ENCODE assay signal across 21 mouse cellular contexts in the genomic region with DNA sequence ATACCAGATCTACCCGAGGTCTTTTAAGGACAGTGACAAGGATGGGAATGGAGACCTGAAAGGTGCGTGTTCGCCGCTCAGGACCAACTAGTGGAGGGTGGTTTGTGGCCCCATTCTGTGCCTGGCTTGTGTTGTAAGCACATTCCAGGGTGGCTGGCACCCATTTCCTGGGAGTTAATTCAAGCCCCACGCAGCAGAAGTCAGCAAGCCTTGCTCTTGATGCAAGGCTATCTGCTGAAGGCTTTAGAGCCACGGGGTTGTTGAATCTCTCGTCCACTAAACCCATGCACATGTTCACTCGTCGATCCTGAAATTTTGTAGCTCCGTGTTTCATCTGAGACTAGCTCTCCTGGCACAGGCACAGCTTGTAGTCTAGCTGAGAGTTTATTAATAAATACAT. TPM values are rescaled to one million over a fixed set of nuclear protein-coding genes. Genes with fewer than 3 reads are reported as not detected.
DNase-seq lines count a peak whose midpoint lies in the region; ATAC-seq and TF ChIP-seq lines count a peak whose summit lies in the region.
"Had no signal": no experiment of that assay in that cellular context is flagged by ENCODE, and none has a peak within 500 bp of the region (broad histone marks: within the 10 kb centered on the region; RNA-seq: fewer than 3 reads in every experiment).

No protein-coding gene starts in this region.

- no peaks in the 10 kb centered on the region for H3K36me3 ChIP-seq in kidney, adult 2 months (ENCODE audit: control insufficient read depth, insufficient read depth, low read length)
- no peaks in the 10 kb centered on the region for H3K36me3 ChIP-seq in liver, adult 2 months (ENCODE audit: control insufficient read depth, insufficient read depth, low read length)
- H3K36me3 ChIP-seq in intestine, postnatal 0 days (ENCODE audit: control insufficient read depth, insufficient read depth): no peaks in the 10 kb centered on the region
- no peaks in the 10 kb centered on the region for H3K36me3 ChIP-seq in midbrain, embryonic 11.5 days (ENCODE audit: control insufficient read depth, insufficient read depth, low read length)
- H3K36me3 ChIP-seq: forebrain, embryonic 12.5 days; hindbrain, embryonic 12.5 days had no signal

- ATAC-seq in intestine, postnatal 0 days: no peak
- ATAC-seq in midbrain, embryonic 11.5 days (ENCODE audit: low FRiP score): no peak
- ATAC-seq: activated CD4-positive, CD25-positive, alpha-beta regulatory T cell, adult 4 months; forebrain, embryonic 16.5 days; Patski had no signal

- no peaks in the 10 kb centered on the region for H3K27me3 ChIP-seq in kidney, adult 2 months (replicated peaks; ENCODE audit: control insufficient read depth, insufficient read depth, low read length)
- H3K27me3 ChIP-seq in liver, adult 2 months (ENCODE audit: control insufficient read depth, insufficient read depth, low read length): no peaks in the 10 kb centered on the region
- no peaks in the 10 kb centered on the region for H3K27me3 ChIP-seq in intestine, postnatal 0 days (replicated peaks; ENCODE audit: control insufficient read depth, insufficient read depth, low read length)
- no peaks in the 10 kb centered on the region for H3K27me3 ChIP-seq in midbrain, embryonic 11.5 days (ENCODE audit: control insufficient read depth, insufficient read depth, low read length)
- H3K27me3 ChIP-seq: CH12.LX; embryonic facial prominence, embryonic 13.5 days; forebrain, embryonic 12.5 days; hindbrain, embryonic 12.5 days; Patski had no signal

- H3K4me3 ChIP-seq in kidney, adult 2 months (ENCODE audit: insufficient read depth, low read depth, low read length): peak overlapping the region; percentile 63
- peak overlapping the region; percentile 41 for H3K4me3 ChIP-seq in liver, adult 2 months (ENCODE audit: insufficient read depth, low read depth, low read length)
- H3K4me3 ChIP-seq in intestine, postnatal 0 days (ENCODE audit: low read depth, low read length): peak overlapping the region; percentile 32
- no peak overlapping the region for H3K4me3 ChIP-seq in midbrain, embryonic 11.5 days (ENCODE audit: low read depth, low read length)
- H3K4me3 ChIP-seq: embryonic facial prominence, embryonic 13.5 days; forebrain, embryonic 12.5 days; heart, adult 2 months; hindbrain, embryonic 12.5 days had no signal

- DNase-seq in kidney, adult 2 months: peak; percentile 56
- no peak for DNase-seq in kidney, postnatal 4 days
- DNase-seq in liver, adult 2 months (ENCODE audit: extremely low read depth, low read depth, low spot score): peak; percentile 39
- DNase-seq in liver: no peak
- DNase-seq in midbrain, embryonic 11.5 days (ENCODE audit: low spot score, missing footprints): no peak
- DNase-seq: adrenal gland, postnatal 14 days; cerebellum, adult 11-12 months; cerebellum, adult 9-10 months; cerebellum, postnatal 25 days; gastrocnemius, postnatal 10 days; heart, adult 2 months; heart, postnatal 10 days; heart, postnatal 4 days had no signal

- no peaks in the 10 kb centered on the region for H3K79me2 ChIP-seq in liver, adult 2 months (ENCODE audit: control insufficient read depth, insufficient read depth, low read length)

- TF ChIP-seq POLR2A in kidney, adult 2 months (IDR thresholded peaks at IDR 0.05; ENCODE audit: low read depth, low read length): no peak
- TF ChIP-seq POLR2A in liver, adult 2 months (IDR thresholded peaks at IDR 0.05; ENCODE audit: extremely low read depth, insufficient read depth, low read length): no peak

- H3K9ac ChIP-seq in liver, adult 2 months (ENCODE audit: low read depth, low read length): peak overlapping the region; percentile 16
- H3K9ac ChIP-seq in intestine, postnatal 0 days (ENCODE audit: low read depth, low read length): peak overlapping the region; percentile 38; the same call in 1 of the 2 replicates
- H3K9ac ChIP-seq in midbrain, embryonic 11.5 days (ENCODE audit: low read length): no peak overlapping the region
- H3K9ac ChIP-seq: embryonic facial prominence, embryonic 13.5 days; forebrain, embryonic 12.5 days; hindbrain, embryonic 12.5 days had no signal

- TF ChIP-seq CTCF in kidney, adult 2 months (conservative IDR thresholded peaks at IDR 0.05; ENCODE audit: insufficient read depth, insufficient read length, low read depth, low read length): no peak
- TF ChIP-seq CTCF in liver, adult 2 months (IDR thresholded peaks at IDR 0.05; ENCODE audit: low read depth, low read length): no peak
- no peak for TF ChIP-seq CTCF in intestine, postnatal 0 days (IDR thresholded peaks at IDR 0.05; ENCODE audit: low read depth)

- peak overlapping the region; percentile 63 for H3K4me2 ChIP-seq in intestine, postnatal 0 days (replicated peaks; ENCODE audit: low read depth)
- no peak overlapping the region for H3K4me2 ChIP-seq in midbrain, embryonic 11.5 days
- H3K4me2 ChIP-seq: embryonic facial prominence, embryonic 13.5 days; forebrain, embryonic 12.5 days; hindbrain, embryonic 12.5 days had no signal

- H3K4me1 ChIP-seq in kidney, adult 2 months (ENCODE audit: control insufficient read depth, insufficient read depth, low read length): peaks cover 9% of the 10 kb centered on the region
- peaks cover 18% of the 10 kb centered on the region for H3K4me1 ChIP-seq in liver, adult 2 months (ENCODE audit: control insufficient read depth, insufficient read depth, low read length)
- H3K4me1 ChIP-seq in intestine, postnatal 0 days (replicated peaks; ENCODE audit: control insufficient read depth, insufficient read depth, low read length): no peaks in the 10 kb centered on the region; the same call in 1 of the 2 replicates
- H3K4me1 ChIP-seq in midbrain, embryonic 11.5 days (ENCODE audit: control insufficient read depth, insufficient read depth, low read length): no peaks in the 10 kb centered on the region
- H3K4me1 ChIP-seq: forebrain, embryonic 12.5 days; hindbrain, embryonic 12.5 days had no signal

- peak overlapping the region; percentile 79 for H3K27ac ChIP-seq in kidney, adult 2 months (ENCODE audit: insufficient read depth, low read depth, low read length)
- H3K27ac ChIP-seq in liver, adult 2 months (replicated peaks; ENCODE audit: insufficient read depth, low read depth, low read length): peak overlapping the region; percentile 8; the same call in 1 of the 2 replicates
- H3K27ac ChIP-seq in intestine, postnatal 0 days (ENCODE audit: low read depth, low read length): peak overlapping the region; percentile 82
- H3K27ac ChIP-seq in midbrain, embryonic 11.5 days (ENCODE audit: low read depth, low read length): no peak overlapping the region
- H3K27ac ChIP-seq: embryonic facial prominence, embryonic 13.5 days; forebrain, embryonic 12.5 days; heart, adult 2 months; hindbrain, embryonic 12.5 days had no signal

- 63% methylated on average over 10 of the region's 10 CpGs for WGBS in kidney, adult 2 months
- WGBS in liver, adult 2 months: 85% methylated on average over 10 of the region's 10 CpGs
- WGBS in intestine, postnatal 0 days: 66% methylated on average over 10 of the region's 10 CpGs
- WGBS in midbrain, embryonic 11.5 days: 95% methylated on average over 10 of the region's 10 CpGs

- no peaks in the 10 kb centered on the region for H3K9me3 ChIP-seq in intestine, postnatal 0 days (ENCODE audit: control insufficient read depth)
- no peaks in the 10 kb centered on the region for H3K9me3 ChIP-seq in midbrain, embryonic 11.5 days (ENCODE audit: control insufficient read depth, low read length)
- H3K9me3 ChIP-seq: embryonic facial prominence, embryonic 13.5 days; forebrain, embryonic 12.5 days; hindbrain, embryonic 12.5 days had no signal

RNA-seq across cellular contexts. Expression of a gene that starts 0.6 kb away (rescaled TPM):
- 289 and 340 TPM in 2 replicates for polyA plus RNA-seq in kidney, adult 2 months (2012; rRNA removed)
- 50.2 and 111 TPM in 2 replicates for total RNA-seq in liver, adult 2 months (2014; rRNA removed)
- polyA plus RNA-seq in liver, adult 2 months (2012; rRNA removed): 16.3 and 20.0 TPM in 2 replicates
- 121 and 130 TPM in 2 replicates for polyA plus RNA-seq in intestine, postnatal 0 days (2015; fragmentation: Nextera tagmentation; extraction: Ambion mirVana)
- 0.17 and 0.34 TPM in 2 replicates for polyA plus RNA-seq in midbrain, embryonic 11.5 days (2014; fragmentation: Nextera tagmentation; extraction: Ambion mirVana)

Comparison
In these comparisons a context has a peak if more than half of its experiments do, and no peak if none do; other contexts are left out.
1. DNase-seq: peak in kidney, adult 2 months (single experiment) and liver, adult 2 months (single experiment); none in kidney, postnatal 4 days (0 of 2), liver (single experiment) and midbrain, embryonic 11.5 days (single experiment).
2. RNA of a gene that starts 0.6 kb away (polyA plus RNA-seq): 289 to 340 TPM in kidney, adult 2 months, 121 to 130 TPM in intestine, postnatal 0 days and 16.3 to 20.0 TPM in liver, adult 2 months; 0.17 to 0.34 TPM in midbrain, embryonic 11.5 days; every median in the first group is over 10 times any median in the second.